Mouse (Mus musculus): ENCODE data around the gene Gm20916.
"Not testable (repeated sequence)": the region's sequence is repeated elsewhere in the genome, so short reads cannot be mapped to it uniquely, and the experiment has no call there.

Gm20916 gene

DNA sequence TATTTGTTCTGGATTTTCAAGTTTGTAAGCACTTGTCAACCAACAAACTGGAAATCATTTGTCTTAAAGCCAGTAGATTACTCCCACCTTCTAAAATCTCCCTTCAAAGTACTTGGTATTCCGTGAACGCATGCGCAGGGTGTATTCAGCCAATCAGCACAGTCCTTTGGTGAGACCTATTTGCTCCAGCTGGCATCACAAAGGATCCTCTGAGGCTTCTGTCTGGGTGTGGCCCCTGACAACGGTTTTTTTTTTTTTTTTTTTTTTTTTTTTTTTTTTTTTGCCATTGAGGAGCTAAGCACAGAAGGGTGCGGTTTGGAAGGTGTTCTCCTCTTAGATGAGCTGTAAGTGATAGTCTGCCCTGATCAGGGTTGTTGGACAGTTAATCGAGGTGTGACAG lies at the start of gene Gm20916:
Gene Gm20916 (plus strand): TSS at position 301 of the 400 bp plus-strand sequence.
- DNase-seq (ENCODE audit: low spot score): not testable (repeated sequence)

All from ovary, postnatal 10 days (tissue).